Comparison of ENCODE assay signal across 10 mouse cellular contexts in genomic region chr12:110846191-110846765, GRCm38 (mm10). TPM values are rescaled to one million over a fixed set of nuclear protein-coding genes. Genes with fewer than 3 reads are reported as not detected.
DNase-seq lines count a peak whose midpoint lies in the region; ATAC-seq and TF ChIP-seq lines count a peak whose summit lies in the region.
"Had no signal": no experiment of that assay in that cellular context is flagged by ENCODE, and none has a peak within 500 bp of the region (broad histone marks: within the 10 kb centered on the region; RNA-seq: fewer than 3 reads in every experiment).

No protein-coding gene starts in this region.

- no peak for TF ChIP-seq CTCF in E14TG2a.4 (conservative IDR thresholded peaks at IDR 0.05; ENCODE audit: low read length)

- no peaks in the 10 kb centered on the region for H3K9me3 ChIP-seq in heart, embryonic 13.5 days
- H3K9me3 ChIP-seq in E14TG2a.4 (ENCODE audit: low read length) = no peaks in the 10 kb centered on the region
- no peaks in the 10 kb centered on the region for H3K9me3 ChIP-seq in forebrain, embryonic 16.5 days (ENCODE audit: control insufficient read depth, low read length)

- intact Hi-C loops in heart, postnatal 25 days (cut with DNase I) = loop anchor here (5.0 kb wide), 1 partner anchor 146 kb away; no protein-coding TSS in a partner anchor

- peaks cover 4% of the 10 kb centered on the region; the same call in 1 of the 2 replicates for H3K79me2 ChIP-seq in macrophage (ENCODE audit: inconsistent target)

- peak overlapping the region; percentile 85 for H3K4me2 ChIP-seq in heart, embryonic 13.5 days
- peak overlapping the region; percentile 58; the same call in 1 of the 2 replicates for H3K4me2 ChIP-seq in forebrain, embryonic 16.5 days (ENCODE audit: low read length)

- ATAC-seq in heart, embryonic 13.5 days (ENCODE audit: extremely low read depth, insufficient number of reproducible peaks, low FRiP score, low TSS enrichment) = no peak
- no peak for ATAC-seq in forebrain, embryonic 16.5 days

- peaks cover 33% of the 10 kb centered on the region for H3K4me1 ChIP-seq in heart, embryonic 13.5 days
- peaks cover 62% of the 10 kb centered on the region for H3K4me1 ChIP-seq in E14TG2a.4 (replicated peaks; ENCODE audit: low read depth, low read length)
- H3K4me1 ChIP-seq in forebrain, embryonic 16.5 days (replicated peaks; ENCODE audit: control insufficient read depth, insufficient read depth, low read length) = peaks cover 31% of the 10 kb centered on the region

- H3K27me3 ChIP-seq in heart, embryonic 13.5 days (replicated peaks) = peaks cover 4% of the 10 kb centered on the region
- no peaks in the 10 kb centered on the region for H3K27me3 ChIP-seq in E14TG2a.4 (ENCODE audit: insufficient read depth, low read length)
- peaks cover 14% of the 10 kb centered on the region for H3K27me3 ChIP-seq in forebrain, embryonic 16.5 days (replicated peaks; ENCODE audit: control insufficient read depth, insufficient read depth, low read length)

- H3K4me3 ChIP-seq in heart, embryonic 13.5 days = peak overlapping the region; percentile 65
- peak overlapping the region; percentile 86 for H3K4me3 ChIP-seq in E14TG2a.4 (replicated peaks; ENCODE audit: low read length)
- H3K4me3 ChIP-seq in forebrain, embryonic 16.5 days (replicated peaks; ENCODE audit: low read length) = peak overlapping the region; percentile 46
- peak overlapping the region; percentile 77 for H3K4me3 ChIP-seq in macrophage (ENCODE audit: inconsistent target)

- 75% methylated on average over 6 of the region's 6 CpGs for WGBS in heart, embryonic 13.5 days
- 66% methylated on average over 6 of the region's 6 CpGs for WGBS in forebrain, embryonic 16.5 days
- 88% methylated on average over 6 of the region's 6 CpGs for WGBS in macrophage (ENCODE audit: missing documents)

- no peak for DNase-seq in heart, postnatal 25 days (ENCODE audit: low spot score)
- no peak for DNase-seq in yolk sac, embryonic 10.5 days (ENCODE audit: low spot score)
- no peak for DNase-seq in left cerebral cortex, adult 18-20 months (ENCODE audit: low spot score in 2 of 2)
- no peak for DNase-seq in adrenal gland, postnatal 4 days (ENCODE audit: low spot score in 2 of 2)
- DNase-seq: thymus, adult 18-20 months had no signal

- H3K27ac ChIP-seq in heart, embryonic 13.5 days (replicated peaks) = peak overlapping the region; percentile 87
- H3K27ac ChIP-seq in forebrain, embryonic 16.5 days (ENCODE audit: low read length) = no peak overlapping the region
- H3K27ac ChIP-seq in macrophage = no peak overlapping the region

- H3K36me3 ChIP-seq in heart, embryonic 13.5 days = no peaks in the 10 kb centered on the region
- no peaks in the 10 kb centered on the region for H3K36me3 ChIP-seq in E14TG2a.4 (ENCODE audit: insufficient read depth, low read length)
- H3K36me3 ChIP-seq in forebrain, embryonic 16.5 days (ENCODE audit: control insufficient read depth, insufficient read depth) = no peaks in the 10 kb centered on the region
- H3K36me3 ChIP-seq in macrophage (ENCODE audit: inconsistent target) = no peaks in the 10 kb centered on the region

- H3K9ac ChIP-seq in heart, embryonic 13.5 days = peak overlapping the region; percentile 84
- no peak overlapping the region for H3K9ac ChIP-seq in forebrain, embryonic 16.5 days (replicated peaks; ENCODE audit: low read depth, low read length)

RNA-seq across cellular contexts. Expression of gene Zfp839, which starts 3.8 kb away (rescaled TPM):
- polyA plus RNA-seq in heart, embryonic 13.5 days (2015; fragmentation: Nextera tagmentation; extraction: Ambion mirVana) = 4.1 and 4.3 TPM in 2 replicates
- 1 to 10 TPM; 9.3 to 9.8 TPM for total RNA-seq in heart, postnatal 25 days (2021)
- 3.2 and 3.3 TPM in 2 replicates for polyA plus RNA-seq in forebrain, embryonic 16.5 days (2015; fragmentation: Nextera tagmentation; extraction: Ambion mirVana)
- total RNA-seq in macrophage (2018; cell fraction: chromatin; rRNA removed) = 10 to 100 TPM; 16.2 to 68.1 (median 35.9) TPM
- 10 to 100 TPM in 13 of 26 experiments, 1 to 10 TPM in 13; 3.2 to 13.5 (median 10.4) TPM for total RNA-seq in macrophage (2018; cell fraction: cytosol; rRNA removed)
- total RNA-seq in macrophage (2018; cell fraction: nucleus; rRNA removed) = 10 to 100 TPM in 25 of 26 experiments, 1 to 10 TPM in 1; 9.0 to 46.7 (median 24.5) TPM
- 7.8 to 12.1 TPM (median 10.8 TPM) in 3 replicates for polyA plus RNA-seq in macrophage (2018)
- 10 to 100 TPM; 11.7 to 12.8 TPM for total RNA-seq in left cerebral cortex, adult 18-20 months (2021)
- 10 to 100 TPM; 18.7 to 19.3 TPM for total RNA-seq in adrenal gland, postnatal 4 days (2021)

RNA-seq across cellular contexts. Expression of gene Mok, which starts 5.5 kb away (rescaled TPM):
- 2.7 and 3.5 TPM in 2 replicates for polyA plus RNA-seq in heart, embryonic 13.5 days (2015; fragmentation: Nextera tagmentation; extraction: Ambion mirVana)
- under 1 TPM; 0.31 to 0.39 TPM for total RNA-seq in heart, postnatal 25 days (2021)
- polyA plus RNA-seq in forebrain, embryonic 16.5 days (2015; fragmentation: Nextera tagmentation; extraction: Ambion mirVana) = 13.4 and 13.6 TPM in 2 replicates
- total RNA-seq in macrophage (2018; cell fraction: chromatin; rRNA removed) = 10 to 100 TPM in 4 of 26 experiments, 1 to 10 TPM in 21, under 1 TPM in 1; 0.37 to 12.4 (median 3.3) TPM
- total RNA-seq in macrophage (2018; cell fraction: cytosol; rRNA removed) = 1 to 10 TPM in 21 of 26 experiments, under 1 TPM in 5; 0.50 to 3.6 (median 1.4) TPM
- 10 to 100 TPM in 1 of 26 experiments, 1 to 10 TPM in 23, under 1 TPM in 1, not detected in 1; 0.65 to 12.3 (median 2.7) TPM for total RNA-seq in macrophage (2018; cell fraction: nucleus; rRNA removed)
- 0.96 to 4.8 TPM (median 3.3 TPM) in 3 replicates for polyA plus RNA-seq in macrophage (2018)
- total RNA-seq in left cerebral cortex, adult 18-20 months (2021) = 10 to 100 TPM; 10.9 to 11.6 TPM
- total RNA-seq in adrenal gland, postnatal 4 days (2021) = 1 to 10 TPM; 1.8 to 2.2 TPM
- total RNA-seq: common myeloid progenitor, adult 5-6 weeks had no signal

RNA-seq across cellular contexts. Expression of gene Cinp, which starts 42.7 kb away (rescaled TPM):
- 59.8 and 66.2 TPM in 2 replicates for polyA plus RNA-seq in heart, embryonic 13.5 days (2015; fragmentation: Nextera tagmentation; extraction: Ambion mirVana)
- total RNA-seq in heart, postnatal 25 days (2021) = 10 to 100 TPM; 31.7 to 33.3 TPM
- polyA plus RNA-seq in forebrain, embryonic 16.5 days (2015; fragmentation: Nextera tagmentation; extraction: Ambion mirVana) = 76.1 and 87.1 TPM in 2 replicates
- 10 to 100 TPM; 12.3 to 74.4 (median 39.2) TPM for total RNA-seq in macrophage (2018; cell fraction: chromatin; rRNA removed)
- total RNA-seq in macrophage (2018; cell fraction: cytosol; rRNA removed) = 10 to 100 TPM; 16.3 to 33.1 (median 25.2) TPM
- 10 to 100 TPM; 11.8 to 58.3 (median 26.9) TPM for total RNA-seq in macrophage (2018; cell fraction: nucleus; rRNA removed)
- polyA plus RNA-seq in macrophage (2018) = 21.8 to 58.2 TPM (median 41.8 TPM) in 3 replicates
- total RNA-seq in left cerebral cortex, adult 18-20 months (2021) = 10 to 100 TPM; 89.6 to 93.8 TPM
- total RNA-seq in adrenal gland, postnatal 4 days (2021) = 10 to 100 TPM; 49.7 to 51.0 TPM

RNA-seq across cellular contexts. Expression of gene Tecpr2, which starts 42.8 kb away (rescaled TPM):
- polyA plus RNA-seq in heart, embryonic 13.5 days (2015; fragmentation: Nextera tagmentation; extraction: Ambion mirVana) = 2.2 and 2.9 TPM in 2 replicates
- 1 to 10 TPM; 5.2 to 5.7 TPM for total RNA-seq in heart, postnatal 25 days (2021)
- polyA plus RNA-seq in forebrain, embryonic 16.5 days (2015; fragmentation: Nextera tagmentation; extraction: Ambion mirVana) = 8.6 and 9.3 TPM in 2 replicates
- total RNA-seq in macrophage (2018; cell fraction: chromatin; rRNA removed) = 10 to 100 TPM; 20.8 to 92.3 (median 59.4) TPM
- total RNA-seq in macrophage (2018; cell fraction: cytosol; rRNA removed) = 10 to 100 TPM in 20 of 26 experiments, 1 to 10 TPM in 6; 4.6 to 18.7 (median 11.7) TPM
- 10 to 100 TPM; 12.2 to 47.7 (median 33.1) TPM for total RNA-seq in macrophage (2018; cell fraction: nucleus; rRNA removed)
- 6.3 to 9.4 TPM (median 7.8 TPM) in 3 replicates for polyA plus RNA-seq in macrophage (2018)
- 10 to 100 TPM; 46.6 TPM for total RNA-seq in left cerebral cortex, adult 18-20 months (2021)
- 10 to 100 TPM; 10.4 to 11.0 TPM for total RNA-seq in adrenal gland, postnatal 4 days (2021)
